Mouse (Mus musculus): ENCODE measurements around the gene Tex2. TPM values are rescaled to one million over a fixed set of nuclear protein-coding genes. Genes with fewer than 3 reads are reported as not detected.
"Not testable (repeated sequence)": the region's sequence is repeated elsewhere in the genome, so short reads cannot be mapped to it uniquely, and the experiment has no call there.

The Tex2 gene
- polyA plus RNA-seq (2015; fragmentation: Nextera tagmentation; extraction: Ambion mirVana), result 10.4 and 11.5 TPM in 2 replicates

DNA sequence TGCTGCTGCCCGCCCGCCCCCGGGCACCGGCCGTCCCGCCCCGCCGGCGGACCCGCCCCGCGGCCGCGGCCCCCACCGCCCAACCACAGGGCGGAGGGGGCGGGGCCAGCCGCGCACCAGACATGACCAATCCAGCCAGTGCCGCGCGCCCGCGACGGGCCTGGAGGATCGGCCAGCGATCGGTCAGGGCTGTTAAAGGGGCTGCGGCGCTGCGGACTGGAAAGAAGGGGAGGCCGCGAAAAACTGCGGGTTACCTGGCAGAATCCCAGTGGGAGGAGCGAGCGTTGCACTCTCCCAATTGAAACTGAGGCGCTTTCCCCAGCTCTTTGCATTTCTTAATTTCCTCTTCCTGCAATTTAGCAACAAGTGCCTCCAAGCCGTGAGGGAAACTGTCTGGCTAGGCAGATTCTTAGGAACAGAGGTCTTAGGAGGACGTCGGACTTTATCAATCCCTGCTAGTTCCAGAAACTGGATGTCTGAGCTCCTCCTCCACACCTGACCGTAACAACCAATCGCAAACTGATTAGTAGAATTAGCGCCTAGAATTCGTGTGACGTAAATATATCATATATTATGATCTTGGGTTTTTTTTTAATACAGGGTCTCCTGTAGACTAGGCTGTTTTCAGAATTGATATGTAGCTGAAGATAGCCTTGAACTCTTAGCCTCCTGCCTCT lies at the start of gene Tex2:
Tex2 (minus strand) TSS at position 463 of the 677 bp plus-strand sequence.
- WGBS, result under 1% methylated on average over 31 of the region's 45 CpGs
- Histone ChIP-seq H3K9me3 (ENCODE audit: control insufficient read depth, low read length) (no peaks in the 10 kb centered on the region), H3K36me3 (ENCODE audit: control insufficient read depth, insufficient read depth, low read length) (no peaks in the 10 kb centered on the region), H3K27ac (ENCODE audit: low read length) (peak within 1 kb of the TSS; percentile 89), H3K4me1 (replicated peaks; ENCODE audit: control insufficient read depth, insufficient read depth, low read length) (peaks cover 15% of the 10 kb centered on the region), H3K4me2 (ENCODE audit: low read depth, low read length) (peak within 1 kb of the TSS; percentile 93), H3K9ac (ENCODE audit: low read length) (peak within 1 kb of the TSS; percentile 96), H3K27me3 (ENCODE audit: control insufficient read depth, insufficient read depth, low read depth, low read length) (no peaks in the 10 kb centered on the region), H3K4me3 (ENCODE audit: low read length) (peak within 1 kb of the TSS; percentile 100)
- peak; percentile 95 for ATAC-seq (ENCODE audit: low read depth)

- no peak overlapping the region for H3K4me2 ChIP-seq (ENCODE audit: low read depth, low read length)
- peak overlapping the region; percentile 91 for H3K27ac ChIP-seq (ENCODE audit: low read length)
- WGBS, result 76% methylated on average over 10 of the region's 11 CpGs
- H3K4me3 ChIP-seq (ENCODE audit: low read length), result no peak overlapping the region
- H3K9me3 ChIP-seq (ENCODE audit: control insufficient read depth, low read length), result no peaks in the 10 kb centered on the region
- H3K27me3 ChIP-seq (ENCODE audit: control insufficient read depth, insufficient read depth, low read depth, low read length), result no peaks in the 10 kb centered on the region
- H3K9ac ChIP-seq (ENCODE audit: low read length), result no peak overlapping the region
- peaks cover 42% of the 10 kb centered on the region for H3K4me1 ChIP-seq (replicated peaks; ENCODE audit: control insufficient read depth, insufficient read depth, low read length)
- no peaks in the 10 kb centered on the region for H3K36me3 ChIP-seq (ENCODE audit: control insufficient read depth, insufficient read depth, low read length)
- no peak for ATAC-seq (ENCODE audit: low read depth)
Measured at GRCm38 (mm10) chr11:106662634-106663407, 49.6 kb upstream of the Tex2 start.

- Histone ChIP-seq H3K27ac (ENCODE audit: low read length) (peak overlapping the region; percentile 91), H3K27me3 (ENCODE audit: control insufficient read depth, insufficient read depth, low read depth, low read length) (no peaks in the 10 kb centered on the region), H3K4me3 (ENCODE audit: low read length) (no peak overlapping the region), H3K9ac (ENCODE audit: low read length) (peak overlapping the region; percentile 32; the same call in 1 of the 2 replicates), H3K4me2 (ENCODE audit: low read depth, low read length) (no peak overlapping the region), H3K36me3 (ENCODE audit: control insufficient read depth, insufficient read depth, low read length) (no peaks in the 10 kb centered on the region), H3K4me1 (replicated peaks; ENCODE audit: control insufficient read depth, insufficient read depth, low read length) (peaks cover 44% of the 10 kb centered on the region), H3K9me3 (ENCODE audit: control insufficient read depth, low read length) (no peaks in the 10 kb centered on the region)
- ATAC-seq (ENCODE audit: low read depth), result peak; percentile 44
- WGBS, result 70% methylated on average over 13 of the region's 13 CpGs
Measured at GRCm38 (mm10) chr11:106660453-106661081, 47.3 kb upstream of the Tex2 start.

DNA sequence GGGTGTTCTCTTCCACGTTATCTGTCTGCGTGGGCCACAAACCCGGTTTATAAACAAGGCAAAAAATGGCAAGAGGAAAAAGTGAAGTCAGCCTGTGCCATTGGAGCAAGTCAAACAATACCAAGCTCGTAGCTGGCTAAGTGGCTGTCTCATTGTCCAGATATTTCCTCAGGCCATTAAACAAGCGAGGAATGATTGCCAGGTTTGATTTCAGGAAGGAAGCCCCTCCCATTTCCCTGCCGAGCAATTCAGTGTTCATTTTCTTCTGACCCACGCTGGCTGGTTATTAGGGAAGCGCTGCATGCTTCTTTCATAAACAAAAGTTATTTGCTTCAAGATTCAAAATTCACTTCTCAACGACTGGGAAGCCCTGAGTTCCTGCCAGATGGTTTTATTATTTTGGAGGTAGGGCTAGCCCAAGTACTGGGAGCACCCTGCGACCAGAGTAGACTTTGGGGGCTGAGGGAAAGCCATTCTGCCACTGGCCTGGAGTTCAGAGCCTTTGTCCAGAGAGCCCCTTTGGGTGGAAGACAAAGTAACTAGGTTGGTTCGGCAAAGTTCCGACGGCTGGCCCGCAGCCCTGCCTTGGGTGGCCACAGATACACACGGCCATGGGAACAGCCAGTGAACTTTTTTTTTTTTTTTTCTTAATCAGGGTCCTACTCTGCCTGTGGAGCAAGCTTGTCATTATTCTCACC lies 46.5 kb upstream of the Tex2 start:
- peak; percentile 55 for ATAC-seq (ENCODE audit: low read depth)

DNA sequence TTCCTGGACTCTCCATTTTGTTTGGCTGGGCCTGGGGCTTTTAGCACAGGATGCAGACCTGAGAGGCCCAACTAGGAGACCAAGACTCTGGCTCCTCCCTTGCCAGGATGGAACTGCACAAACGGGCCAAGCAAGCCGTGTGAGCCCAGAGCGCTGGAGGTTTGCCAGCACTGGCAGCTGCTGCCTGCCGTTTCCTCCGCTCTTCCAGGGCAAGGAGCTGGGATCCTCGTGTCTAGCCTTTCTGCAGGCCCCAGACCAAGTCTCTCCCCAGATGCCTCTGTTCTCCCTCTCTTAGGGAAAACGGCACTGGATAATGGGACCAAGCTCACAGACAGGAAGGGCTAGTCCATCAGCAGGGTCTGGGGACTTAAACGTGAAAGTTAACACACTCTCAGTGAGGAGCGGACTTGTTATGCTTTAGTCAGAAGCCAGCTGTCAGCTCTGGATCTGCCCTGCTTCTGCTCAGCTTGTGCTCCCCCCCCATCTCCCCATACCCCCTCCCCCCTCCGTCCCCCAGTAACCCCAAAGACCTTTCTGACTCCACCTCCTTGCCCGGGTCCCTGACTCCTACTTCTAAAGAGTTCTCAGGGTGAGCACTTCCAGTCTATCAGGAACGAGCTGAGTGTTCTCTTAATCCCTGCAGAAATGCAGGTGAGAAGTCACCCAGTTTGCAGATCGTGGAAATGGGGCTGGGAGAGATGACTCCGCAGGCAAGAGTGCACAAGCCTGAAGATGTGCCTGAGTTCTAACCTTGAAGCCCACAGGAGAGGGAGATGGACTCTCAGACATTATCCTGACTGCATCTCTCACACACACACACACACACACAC lies 45.0 kb upstream of the Tex2 start:
- Histone ChIP-seq H3K9ac (ENCODE audit: low read length) (peak overlapping the region; percentile 60), H3K4me2 (ENCODE audit: low read depth, low read length) (peak overlapping the region; percentile 31), H3K4me1 (replicated peaks; ENCODE audit: control insufficient read depth, insufficient read depth, low read length) (peaks cover 37% of the 10 kb centered on the region), H3K27ac (ENCODE audit: low read length) (peak overlapping the region; percentile 91), H3K36me3 (ENCODE audit: control insufficient read depth, insufficient read depth, low read length) (no peaks in the 10 kb centered on the region), H3K27me3 (ENCODE audit: control insufficient read depth, insufficient read depth, low read depth, low read length) (no peaks in the 10 kb centered on the region), H3K4me3 (ENCODE audit: low read length) (no peak overlapping the region), H3K9me3 (ENCODE audit: control insufficient read depth, low read length) (no peaks in the 10 kb centered on the region)
- 7% methylated on average over 14 of the region's 14 CpGs for WGBS
- peak; percentile 88 for ATAC-seq (ENCODE audit: low read depth)

More for the DNA sequence above, 46.5 kb upstream of the Tex2 start:
- Histone ChIP-seq H3K27me3 (ENCODE audit: control insufficient read depth, insufficient read depth, low read depth, low read length) (no peaks in the 10 kb centered on the region), H3K9ac (ENCODE audit: low read length) (peak overlapping the region; percentile 51), H3K9me3 (ENCODE audit: control insufficient read depth, low read length) (no peaks in the 10 kb centered on the region), H3K4me2 (ENCODE audit: low read depth, low read length) (peak overlapping the region; percentile 23; the same call in 1 of the 2 replicates), H3K36me3 (ENCODE audit: control insufficient read depth, insufficient read depth, low read length) (no peaks in the 10 kb centered on the region), H3K4me3 (ENCODE audit: low read length) (no peak overlapping the region), H3K27ac (ENCODE audit: low read length) (peak overlapping the region; percentile 91), H3K4me1 (replicated peaks; ENCODE audit: control insufficient read depth, insufficient read depth, low read length) (peaks cover 40% of the 10 kb centered on the region)
- 28% methylated on average over 15 of the region's 15 CpGs for WGBS

DNA sequence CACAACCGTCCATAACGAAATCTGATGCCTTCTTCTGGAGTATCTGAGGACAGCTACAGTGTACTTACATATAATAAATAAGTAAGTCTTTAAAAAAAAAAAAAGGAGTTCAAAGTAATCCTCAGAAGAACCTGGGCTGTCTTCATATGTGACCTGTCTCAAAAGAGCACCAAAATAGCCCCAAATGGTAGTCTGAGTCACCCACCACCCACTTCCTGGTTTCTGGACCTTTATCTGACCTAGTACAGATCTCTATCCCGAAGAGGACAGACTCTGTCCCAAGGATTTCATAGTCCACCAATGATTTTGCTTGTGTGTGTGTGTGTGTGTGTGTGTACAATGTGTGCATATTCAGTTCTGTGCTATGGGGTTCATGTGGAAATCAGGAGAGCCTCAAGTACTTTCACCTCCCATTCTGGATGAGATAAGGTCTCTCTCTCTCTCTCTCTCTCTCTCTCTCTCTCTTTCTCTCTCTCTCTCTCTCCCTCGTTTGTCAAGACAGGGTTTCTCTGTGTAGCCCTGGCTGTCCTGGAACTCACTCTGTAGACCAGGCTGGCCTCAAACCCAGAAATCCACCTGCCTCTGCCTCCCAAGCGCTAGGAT lies 43.8 kb upstream of the Tex2 start:
- Histone ChIP-seq H3K9ac (ENCODE audit: low read length) (peak overlapping the region; percentile 60), H3K27ac (ENCODE audit: low read length) (peak overlapping the region; percentile 91), H3K4me1 (replicated peaks; ENCODE audit: control insufficient read depth, insufficient read depth, low read length) (peaks cover 34% of the 10 kb centered on the region)
- not testable (repeated sequence) for H3K4me3 ChIP-seq (ENCODE audit: low read length); H3K9me3 ChIP-seq (ENCODE audit: control insufficient read depth, low read length); H3K36me3 ChIP-seq (ENCODE audit: control insufficient read depth, insufficient read depth, low read length); H3K27me3 ChIP-seq (ENCODE audit: control insufficient read depth, insufficient read depth, low read depth, low read length); ATAC-seq (ENCODE audit: low read depth); H3K4me2 ChIP-seq (ENCODE audit: low read depth, low read length)
- WGBS, result 72% methylated on average over 5 of the region's 5 CpGs

GRCm38 (mm10) chr11:106648347-106648746 lies 35.1 kb upstream of the Tex2 start:
- H3K36me3 ChIP-seq (ENCODE audit: control insufficient read depth, insufficient read depth, low read length), result no peaks in the 10 kb centered on the region
- H3K9me3 ChIP-seq (ENCODE audit: control insufficient read depth, low read length), result no peaks in the 10 kb centered on the region
- H3K4me3 ChIP-seq (ENCODE audit: low read length), result no peak overlapping the region
- H3K27ac ChIP-seq (ENCODE audit: low read length), result peak overlapping the region; percentile 33; the same call in 1 of the 2 replicates
- 20% methylated on average over 13 of the region's 13 CpGs for WGBS
- no peaks in the 10 kb centered on the region for H3K27me3 ChIP-seq (ENCODE audit: control insufficient read depth, insufficient read depth, low read depth, low read length)
- H3K9ac ChIP-seq (ENCODE audit: low read length), result no peak overlapping the region
- peak; percentile 43; the same call in 1 of the 2 replicates for ATAC-seq (ENCODE audit: low read depth)
- 0 out of 2 replicates have a peak, but pooled peaks cover 2% of the 10 kb centered on the region for H3K4me1 ChIP-seq (replicated peaks; ENCODE audit: control insufficient read depth, insufficient read depth, low read length)
- peak overlapping the region; percentile 25; the same call in 1 of the 2 replicates for H3K4me2 ChIP-seq (ENCODE audit: low read depth, low read length)

Measured in lung, embryonic 16.5 days (tissue).